Mouse (Mus musculus) heart, adult 11 months (tissue): Measurements from ENCODE around the gene Abr.

ENCODE experiments used
- DNase-seq: peaks from one replicate; pipeline ENCODE4 v3.0.0; 2022

Abr gene

DNA sequence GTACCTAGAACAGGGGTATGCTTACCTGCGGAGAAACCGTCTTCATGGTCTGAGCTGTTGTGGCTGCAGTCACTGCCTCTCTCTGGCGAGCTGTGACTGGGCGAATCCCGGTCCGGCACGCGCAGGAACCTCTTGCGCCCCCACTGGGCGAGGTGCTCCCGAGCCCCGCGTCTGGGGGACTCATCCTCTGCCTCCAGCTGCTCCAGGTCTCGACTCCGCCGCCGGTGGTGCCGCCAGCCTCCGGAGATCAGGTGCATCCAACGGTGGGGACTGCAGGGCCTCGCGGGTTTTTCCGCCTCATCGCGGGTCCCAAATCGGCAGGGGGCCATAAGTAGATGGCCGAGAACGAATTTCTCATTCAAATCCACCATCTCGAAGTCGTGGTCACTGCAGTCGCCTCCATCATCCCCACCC, at the start of gene Abr:
Gene Abr, minus strand, starts transcription at position 163 of the 414 bp plus-strand sequence.
- peak; percentile 91 for DNase-seq

- no peak for DNase-seq
Observed at GRCm38 (mm10) chr11:76667807-76668206, 45.7 kb upstream of the Abr start.

- DNase-seq: no peak
Observed at GRCm38 (mm10) chr11:76666002-76666649, 44.0 kb upstream of the Abr start.

GRCm38 (mm10) chr11:76661790-76662468, 39.8 kb upstream of the Abr start:
- no peak for DNase-seq

GRCm38 (mm10) chr11:76659138-76659930, 37.2 kb upstream of the Abr start:
- DNase-seq: no peak

DNA sequence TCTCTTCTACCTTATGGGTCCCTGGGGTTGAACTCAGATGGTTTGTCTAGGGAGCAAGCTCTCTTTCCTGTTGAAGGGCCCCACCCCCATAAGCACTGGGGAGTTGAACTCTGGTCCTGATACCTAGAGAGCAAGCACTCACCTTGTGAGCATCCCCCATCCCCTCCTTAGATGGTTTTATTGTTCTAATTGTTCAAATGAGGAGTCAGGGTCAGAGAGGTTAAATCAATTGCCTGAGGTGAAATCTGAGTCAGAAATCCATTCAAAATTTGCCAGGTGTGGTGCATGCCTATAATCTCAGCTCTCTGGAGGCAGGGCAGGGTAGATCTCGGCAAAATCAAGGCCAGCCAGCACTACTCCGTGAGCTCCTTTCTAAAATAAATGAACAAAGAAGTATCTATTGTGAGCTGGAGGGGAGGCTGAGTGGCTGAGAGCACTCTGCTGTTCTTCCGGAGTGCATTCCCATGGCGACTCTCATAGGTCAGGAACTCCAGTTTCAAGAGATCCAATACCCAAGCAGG, 35.4 kb upstream of the Abr start:
- DNase-seq: no peak

- DNase-seq: no peak
Observed at GRCm38 (mm10) chr11:76655106-76655505, 33.0 kb upstream of the Abr start.

- no peak for DNase-seq
Observed at GRCm38 (mm10) chr11:76652838-76653334, 30.8 kb upstream of the Abr start.

GRCm38 (mm10) chr11:76650862-76651560, 28.9 kb upstream of the Abr start:
- DNase-seq: no peak

DNA sequence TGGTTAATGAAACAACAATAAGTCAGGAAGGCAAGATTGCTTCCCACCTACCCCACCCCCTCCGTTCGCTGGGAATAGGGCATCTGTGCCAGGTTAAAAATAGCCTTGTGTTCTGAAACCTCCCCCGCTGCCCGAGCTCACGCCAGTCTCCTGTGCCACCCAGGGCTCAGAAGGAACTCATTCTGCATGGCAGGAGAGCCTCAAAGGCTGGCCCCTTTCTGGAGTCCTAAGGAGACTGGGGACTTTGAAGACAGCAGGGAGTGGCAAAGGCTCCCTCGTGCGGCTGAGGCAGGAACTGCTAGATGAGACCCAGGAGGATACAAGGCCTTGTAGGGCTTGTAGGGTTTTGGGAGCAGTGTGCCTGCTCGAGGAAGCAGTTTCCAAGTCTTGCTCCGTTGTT, 25.4 kb upstream of the Abr start:
- DNase-seq: peak; percentile 94

- DNase-seq: no peak
Observed at GRCm38 (mm10) chr11:76647062-76647461, 24.9 kb upstream of the Abr start.

DNA sequence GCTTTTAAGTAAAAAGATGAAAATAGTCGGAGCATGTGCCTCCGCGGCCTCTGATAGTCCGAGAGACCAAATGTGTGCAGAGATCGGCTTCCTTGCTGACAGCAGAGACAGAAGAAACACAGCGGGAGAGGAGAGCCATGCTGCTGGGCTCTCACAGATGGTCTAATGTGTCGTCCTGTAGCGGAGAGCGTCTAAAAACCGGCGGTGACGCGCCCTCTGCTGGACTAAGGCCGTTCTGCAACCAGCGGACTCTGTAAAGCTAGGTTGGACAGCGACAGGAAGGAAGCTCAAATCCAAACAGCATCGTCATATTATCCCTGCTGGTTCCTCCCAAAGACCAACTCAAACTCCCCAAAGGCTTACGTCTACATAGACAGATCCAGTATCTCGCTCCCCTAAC, 23.8 kb upstream of the Abr start:
- DNase-seq: peak; percentile 95

GRCm38 (mm10) chr11:76645036-76645435, 22.9 kb upstream of the Abr start:
- DNase-seq: no peak

GRCm38 (mm10) chr11:76644257-76644656, 22.1 kb upstream of the Abr start:
- no peak for DNase-seq

- no peak for DNase-seq
Observed at GRCm38 (mm10) chr11:76640231-76640630, 18.1 kb upstream of the Abr start.

DNA sequence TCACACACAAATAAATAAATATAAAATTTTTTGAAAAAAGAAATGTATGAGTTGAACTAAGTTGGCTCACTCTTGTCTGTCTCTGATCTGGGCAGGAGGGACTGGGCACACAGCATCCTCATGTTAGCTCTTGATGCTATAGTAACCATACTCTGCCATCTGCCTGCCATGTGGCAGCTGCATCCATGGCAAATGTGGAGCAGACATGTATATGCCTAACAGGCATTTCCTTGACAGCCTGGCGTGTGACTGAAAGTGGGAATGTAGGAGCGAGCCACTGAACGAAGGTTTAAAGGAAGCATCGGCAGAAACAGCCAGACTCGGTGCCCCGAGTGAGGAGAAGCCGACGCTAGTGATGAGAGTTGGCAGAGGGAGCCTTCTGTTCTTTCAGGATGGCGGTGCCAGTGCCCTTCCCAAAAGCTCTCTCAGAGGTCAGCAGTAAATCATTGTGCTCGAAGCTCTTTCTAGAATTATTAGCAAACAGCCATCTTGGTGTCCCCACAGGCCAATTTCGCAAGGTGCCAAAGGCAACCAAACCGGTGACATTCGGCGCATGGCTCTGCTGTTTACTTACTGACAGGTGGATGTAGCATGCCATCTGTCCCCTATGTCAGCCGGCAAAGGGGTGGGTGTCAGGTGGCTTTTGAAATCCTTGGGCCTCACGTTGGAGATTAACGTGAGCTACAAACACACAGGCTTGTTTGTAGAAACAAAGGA, 17.3 kb upstream of the Abr start:
- no peak for DNase-seq

DNA sequence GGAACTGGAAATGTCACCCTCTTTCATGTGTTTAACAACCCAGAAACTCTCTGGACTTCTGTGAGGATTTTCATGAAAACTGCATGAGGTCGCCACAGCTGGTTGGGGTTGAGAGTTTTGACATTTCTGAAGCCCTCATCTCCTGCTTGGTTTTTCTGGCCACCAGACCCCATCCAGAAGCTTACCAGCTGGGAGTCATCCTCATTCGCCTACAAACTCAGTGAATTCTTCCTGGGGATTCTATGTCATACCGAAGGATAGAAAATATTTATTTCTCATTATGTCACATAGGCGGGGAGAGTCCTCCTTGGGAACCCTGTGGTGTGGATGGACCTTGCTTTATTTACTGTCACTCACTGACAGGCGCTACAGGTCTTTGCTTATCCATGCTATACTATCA, 8.4 kb upstream of the Abr start:
- DNase-seq: no peak

GRCm38 (mm10) chr11:76630023-76630422, 7.9 kb upstream of the Abr start:
- no peak for DNase-seq

- no peak for DNase-seq
Observed at GRCm38 (mm10) chr11:76628613-76629012, 6.5 kb upstream of the Abr start.

- DNase-seq: no peak
Observed at GRCm38 (mm10) chr11:76624881-76625280, 2.8 kb upstream of the Abr start.

- no peak for DNase-seq
Observed at GRCm38 (mm10) chr11:76624071-76624470, 2.0 kb upstream of the Abr start.
